ENCODE assay signal across 8 mouse cellular contexts in genomic region chr10:59970450-59971062, GRCm38 (mm10). TPM values are rescaled to one million over a fixed set of nuclear protein-coding genes. Genes with fewer than 3 reads are reported as not detected.
DNase-seq lines count a peak whose midpoint lies in the region; ATAC-seq and TF ChIP-seq lines count a peak whose summit lies in the region.

No protein-coding gene starts in this region.

- no peak for TF ChIP-seq POLR2A in bone marrow, adult 2 months (IDR thresholded peaks at IDR 0.05; ENCODE audit: borderline replicate concordance, control insufficient read depth, low read depth, low read length)

- peak overlapping the region; percentile 84 for H3K27ac ChIP-seq in bone marrow, adult 2 months (ENCODE audit: control insufficient read depth, insufficient read depth, low read depth, low read length, poor library complexity)

- H3K4me1 ChIP-seq in bone marrow, adult 2 months (ENCODE audit: control insufficient read depth, insufficient read depth, low read length): peaks cover 12% of the 10 kb centered on the region

- WGBS in bone marrow, adult 2 months: 17% methylated on average over 6 of the region's 6 CpGs

- TF ChIP-seq CTCF in bone marrow, adult 2 months (IDR thresholded peaks at IDR 0.05; ENCODE audit: control insufficient read depth, insufficient read depth, low read length): no peak

- peak; percentile 49 for DNase-seq in cerebellum, adult 9-11 months
- DNase-seq in cerebellum, adult 9-10 months: no peak
- peak; percentile 39 to 58 for DNase-seq in heart, postnatal 14 days
- DNase-seq in lung, postnatal 10 days: peak; percentile 37
- DNase-seq in right cerebral cortex, postnatal 4 days: no peak
- no peak for DNase-seq in adrenal gland, postnatal 10 days

- ATAC-seq in frontal cortex, adult (ENCODE audit: low TSS enrichment): no peak; the same call in 1 of the 2 replicates

- intact Hi-C loops in heart, postnatal 14 days (cut with DNase I): no loop called here

- no peak overlapping the region for H3K4me3 ChIP-seq in bone marrow, adult 2 months (replicated peaks; ENCODE audit: control insufficient read depth, low read depth, low read length)

RNA-seq across cellular contexts. Expression of gene Ddit4, which starts 18.9 kb away (rescaled TPM):
- 19.2 and 34.2 TPM in 2 replicates for polyA plus RNA-seq in bone marrow, adult 2 months (2011; ENCODE audit: insufficient read depth, insufficient read length, low replicate concordance, missing spikeins)
- 100 to 1,000 TPM; 188 to 191 TPM for total RNA-seq in heart, postnatal 14 days (2021)
- total RNA-seq in adrenal gland, postnatal 10 days (2021): 100 to 1,000 TPM in 1 of 2 experiments, 10 to 100 TPM in 1; 46.2 to 129 TPM

RNA-seq across cellular contexts. Expression of gene Ascc1, which starts 32.0 kb away (rescaled TPM):
- polyA plus RNA-seq in bone marrow, adult 2 months (2011; ENCODE audit: insufficient read depth, insufficient read length, low replicate concordance, missing spikeins): 15.8 and 18.6 TPM in 2 replicates
- total RNA-seq in heart, postnatal 14 days (2021): 10 to 100 TPM; 19.1 to 21.7 TPM
- total RNA-seq in adrenal gland, postnatal 10 days (2021): 10 to 100 TPM; 26.6 to 30.7 TPM

RNA-seq across cellular contexts. Expression of gene Anapc16, which starts 32.4 kb away (rescaled TPM):
- 25.2 and 32.9 TPM in 2 replicates for polyA plus RNA-seq in bone marrow, adult 2 months (2011; ENCODE audit: insufficient read depth, insufficient read length, low replicate concordance, missing spikeins)
- 10 to 100 TPM; 64.8 to 70.1 TPM for total RNA-seq in heart, postnatal 14 days (2021)
- 10 to 100 TPM; 60.3 to 68.4 TPM for total RNA-seq in adrenal gland, postnatal 10 days (2021)

Comparison
In these comparisons a context has a peak if more than half of its experiments do, and no peak if none do; other contexts are left out.
1. DNase-seq: peak in cerebellum, adult 9-11 months (single experiment), heart, postnatal 14 days (2 of 2) and lung, postnatal 10 days (single experiment); none in cerebellum, adult 9-10 months (single experiment), right cerebral cortex, postnatal 4 days (single experiment) and adrenal gland, postnatal 10 days (single experiment).